In the genomic region with DNA sequence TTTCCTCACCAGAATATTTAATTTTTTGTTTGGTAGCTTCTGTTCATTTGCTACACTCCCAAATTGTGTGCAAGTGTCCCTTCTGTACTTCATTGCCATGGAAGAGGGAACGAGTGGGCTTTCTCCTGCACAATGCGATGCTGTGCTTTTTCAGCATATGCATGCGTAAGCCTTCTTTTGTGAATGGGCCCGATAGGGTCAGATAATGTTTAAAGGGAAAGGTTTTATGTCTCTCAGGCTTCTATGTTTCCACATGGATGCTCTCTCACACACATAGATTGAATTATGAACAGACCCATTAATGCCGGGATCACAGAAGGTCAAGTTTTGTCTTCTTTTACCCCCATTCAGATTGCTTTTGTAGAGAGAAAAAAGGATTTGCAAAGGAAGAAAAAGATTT, we compare ENCODE assay signal across 15 mouse cellular contexts.
"Had no signal": no experiment of that assay in that cellular context is flagged by ENCODE, and none has a peak within 500 bp of the region (broad histone marks: within the 10 kb centered on the region; RNA-seq: fewer than 3 reads in every experiment).

No protein-coding gene starts in this region.

- H3K4me1 ChIP-seq: kidney, embryonic 15.5 days; limb, embryonic 10.5 days; liver, embryonic 15.5 days; midbrain, embryonic 12.5 days had no signal

- H3K4me2 ChIP-seq: kidney, embryonic 15.5 days; liver, embryonic 11.5 days; liver, embryonic 15.5 days; midbrain, embryonic 12.5 days; neural tube, embryonic 13.5 days had no signal

- DNase-seq: kidney, adult 18-20 months; kidney, postnatal 14 days; lung, adult 2 months; lung, postnatal 36 days; thymus, adult 18-20 months; thymus, postnatal 14 days had no signal

- H3K9me3 ChIP-seq: kidney, embryonic 15.5 days; limb, embryonic 10.5 days; liver, embryonic 15.5 days; midbrain, embryonic 12.5 days; neural tube, embryonic 13.5 days had no signal

- H3K36me3 ChIP-seq: kidney, embryonic 15.5 days; limb, embryonic 10.5 days; liver, embryonic 15.5 days; midbrain, embryonic 12.5 days; neural tube, embryonic 13.5 days had no signal

- H3K27ac ChIP-seq: kidney, embryonic 15.5 days; left cerebral cortex, adult 2 months; limb, embryonic 10.5 days; liver, embryonic 15.5 days; midbrain, embryonic 12.5 days; neural tube, embryonic 13.5 days had no signal

- H3K9ac ChIP-seq: kidney, embryonic 15.5 days; liver, embryonic 15.5 days; midbrain, embryonic 12.5 days; neural tube, embryonic 13.5 days had no signal

- H3K4me3 ChIP-seq: kidney, embryonic 15.5 days; left cerebral cortex, adult 2 months; limb, embryonic 10.5 days; liver, embryonic 15.5 days; midbrain, embryonic 12.5 days; myocyte; neural tube, embryonic 13.5 days had no signal

- ATAC-seq: lung, postnatal 0 days had no signal

- H3K27me3 ChIP-seq: kidney, embryonic 15.5 days; liver, embryonic 15.5 days; midbrain, embryonic 12.5 days; neural tube, embryonic 13.5 days had no signal
